Mouse (Mus musculus): ENCODE measurements around the gene Prdm2.

DNA sequence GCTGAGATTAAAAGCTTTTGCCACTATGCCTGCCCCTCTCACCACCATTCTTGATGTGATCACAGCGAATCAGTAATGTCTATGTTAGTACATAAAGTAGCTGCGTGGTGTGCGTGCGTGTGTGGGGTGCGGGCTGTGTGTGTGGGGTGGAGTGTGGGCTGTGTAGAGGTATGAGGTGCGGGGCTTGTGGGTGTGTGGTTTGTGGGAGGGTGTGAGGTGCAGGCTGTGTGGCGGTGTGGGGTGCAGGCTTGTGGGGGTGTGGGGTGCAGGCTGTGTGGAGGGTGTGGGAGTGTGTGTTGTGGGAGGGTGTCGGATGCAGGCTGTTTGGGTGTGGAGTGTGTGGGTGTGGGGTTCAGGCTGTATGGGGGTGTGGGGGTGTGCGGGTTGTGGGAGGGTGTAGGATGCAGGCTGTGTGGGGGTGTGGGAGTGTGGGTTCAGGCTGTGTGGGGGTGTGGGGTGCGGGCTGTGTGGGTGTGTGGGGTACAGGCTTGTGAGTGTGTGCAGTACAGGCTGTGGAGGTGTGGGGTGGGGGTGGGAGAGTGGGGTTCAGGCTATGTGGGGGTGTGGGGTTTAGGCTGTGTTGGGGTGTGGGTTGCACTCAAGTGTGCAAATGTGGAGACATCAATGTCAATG, 19.1 kb upstream of the Prdm2 start:
- TF ChIP-seq MYOG (IDR thresholded peaks at IDR 0.05; ENCODE audit: control insufficient read depth, extremely low read depth, insufficient read length) (no peak), CTCF (IDR thresholded peaks at IDR 0.05; ENCODE audit: control insufficient read depth, insufficient read depth, insufficient read length) (no peak), USF1 (IDR thresholded peaks at IDR 0.05; ENCODE audit: low read depth) (no peak), MAX (IDR thresholded peaks at IDR 0.05) (no peak), CEBPB (IDR thresholded peaks at IDR 0.05; ENCODE audit: low read depth) (no peak), FOSL1 (IDR thresholded peaks at IDR 0.05; ENCODE audit: insufficient read depth, low read length, poor library complexity, severe bottlenecking) (no peak)

All from C2C12 (cell line).